Mouse (Mus musculus) splenic B cell, adult 2 months (primary cell): ENCODE measurements at regions not wholly inside any gene's neighbourhood (a gene's known extent, or its start where the extent isn't known, plus 50 kb on each side); places are given as distances from the start of the nearest gene placed in this dataset.

Experiments used
- DNase-seq: peaks from one replicate; pipeline ENCODE4 v3.0.0-alpha.2; 2011; ENCODE audit warnings: low read depth, low spot score
- H3K27me3 ChIP-seq: 2 replicates; pipeline ENCODE4 v1.6.1; 2012; ENCODE audit warnings: mild to moderate bottlenecking, low read length, moderate library complexity, mixed read lengths; ENCODE audit not compliant: control insufficient read depth, poor library complexity, insufficient read depth, severe bottlenecking
- H3K36me3 ChIP-seq: 2 replicates; pipeline ENCODE4 v1.6.1; 2012; ENCODE audit warnings: mild to moderate bottlenecking, low read length, moderate library complexity, mixed read lengths; ENCODE audit not compliant: control insufficient read depth, poor library complexity, insufficient read depth, severe bottlenecking

DNA sequence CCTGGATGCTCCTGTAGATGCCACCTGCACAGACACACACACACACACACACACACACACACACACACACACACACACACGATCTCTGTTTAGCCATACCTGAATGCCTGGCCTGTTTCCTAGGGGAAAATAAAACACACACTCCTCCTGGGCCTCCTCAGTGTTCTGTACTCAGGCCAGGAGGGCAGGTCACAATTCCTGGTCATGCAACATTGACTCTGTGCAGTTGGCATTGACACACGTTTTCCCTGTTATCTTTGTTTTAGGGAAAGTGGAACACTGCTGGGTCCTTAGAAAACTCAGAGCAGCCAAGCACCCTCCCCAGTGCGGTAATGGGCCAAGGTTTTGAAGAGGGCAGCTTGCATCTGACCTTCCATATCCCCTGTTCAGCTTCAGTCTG, 246.7 kb downstream of the H2al1j start:
- Histone ChIP-seq H3K36me3 (no peaks in the 10 kb centered on the region), H3K27me3 (no peaks in the 10 kb centered on the region)
- DNase-seq: no peak

DNA sequence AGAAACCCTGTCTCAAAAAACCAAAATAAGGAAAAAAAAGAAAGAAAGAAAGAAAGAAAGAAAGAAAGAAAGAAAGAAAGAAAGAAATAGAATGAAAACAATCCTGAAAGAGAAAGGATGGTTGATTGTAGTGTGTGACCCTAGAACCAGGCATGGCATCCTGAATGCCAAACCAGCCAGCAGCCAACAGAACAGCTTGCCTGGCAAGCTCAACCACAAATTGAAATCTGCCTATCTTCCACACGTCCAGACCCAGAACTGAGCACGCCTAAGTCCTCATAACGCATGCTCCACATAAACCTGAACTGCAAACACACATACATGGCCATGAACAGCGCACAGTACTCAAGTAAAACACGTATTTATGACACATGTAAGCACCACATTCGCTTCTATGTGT, 247.9 kb downstream of the H2al1j start:
- no peaks in the 10 kb centered on the region for H3K27me3 ChIP-seq
- DNase-seq: no peak

DNA sequence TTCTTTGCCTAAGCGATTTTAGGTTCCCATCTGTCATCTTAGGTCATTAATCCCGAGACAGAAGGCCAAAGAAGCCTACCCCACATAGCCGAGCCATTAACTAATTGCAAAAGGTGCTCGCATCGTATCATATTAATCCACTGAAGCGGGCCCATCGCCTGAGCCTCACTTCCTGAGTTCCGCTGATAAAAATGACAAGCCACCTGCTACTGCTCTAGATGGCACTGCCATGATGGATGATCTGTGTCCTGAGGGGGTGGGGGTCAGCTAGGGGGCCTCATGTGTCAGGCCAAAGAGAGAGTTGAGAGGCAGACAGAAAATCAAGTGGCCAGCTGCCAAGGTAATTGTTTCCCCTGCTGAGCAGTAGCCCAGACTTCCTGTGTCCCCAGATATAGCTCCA, 248.7 kb downstream of the H2al1j start:
- no peaks in the 10 kb centered on the region for H3K27me3 ChIP-seq
- no peak for DNase-seq

More for the DNA sequence above, 247.9 kb downstream of the H2al1j start:
- H3K36me3 ChIP-seq: no peaks in the 10 kb centered on the region

DNA sequence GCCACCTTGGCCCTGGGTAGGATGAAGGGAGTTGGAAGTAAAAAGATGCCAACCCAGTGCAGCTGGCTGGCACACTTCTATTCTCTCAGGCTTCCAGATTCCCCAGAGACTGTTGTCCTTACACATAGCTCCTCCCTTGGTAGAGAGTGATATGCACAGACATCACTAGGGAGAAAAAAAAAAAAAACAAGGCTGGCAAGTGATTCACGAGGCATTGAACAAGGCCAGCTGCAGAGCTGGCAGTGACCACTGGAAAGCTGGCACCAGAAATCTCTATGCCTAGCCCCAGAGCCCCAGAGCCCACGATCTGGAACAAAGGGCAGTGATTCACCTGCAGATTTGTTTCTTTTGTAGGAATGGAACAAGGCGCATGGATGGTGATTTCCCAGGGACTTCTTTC, 249.7 kb downstream of the H2al1j start:
- Histone ChIP-seq H3K36me3 (no peaks in the 10 kb centered on the region), H3K27me3 (no peaks in the 10 kb centered on the region)
- DNase-seq: no peak

More for the DNA sequence above, 248.7 kb downstream of the H2al1j start:
- H3K36me3 ChIP-seq: no peaks in the 10 kb centered on the region

DNA sequence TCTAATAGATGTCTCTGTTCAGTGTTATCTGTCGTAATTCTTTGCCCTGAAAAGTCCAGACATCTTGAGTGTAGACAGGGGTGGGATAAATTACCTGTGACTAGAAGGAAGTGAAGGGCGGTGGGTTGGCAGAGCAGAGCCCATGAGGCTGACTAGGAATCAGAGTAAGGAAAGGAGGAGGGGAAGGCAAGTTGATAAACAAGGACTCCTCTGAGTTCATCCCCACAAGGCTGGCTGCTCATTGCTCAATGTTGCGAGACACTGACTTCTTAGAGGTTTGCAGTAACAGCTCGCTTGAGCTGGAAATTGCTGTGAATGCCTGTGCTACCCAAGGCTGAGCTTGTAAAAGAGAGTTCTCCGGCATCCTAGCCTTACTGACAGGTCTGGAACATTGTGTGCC, 257.7 kb downstream of the H2al1j start:
- no peaks in the 10 kb centered on the region for H3K27me3 ChIP-seq
- DNase-seq: no peak
- H3K36me3 ChIP-seq: no peaks in the 10 kb centered on the region

DNA sequence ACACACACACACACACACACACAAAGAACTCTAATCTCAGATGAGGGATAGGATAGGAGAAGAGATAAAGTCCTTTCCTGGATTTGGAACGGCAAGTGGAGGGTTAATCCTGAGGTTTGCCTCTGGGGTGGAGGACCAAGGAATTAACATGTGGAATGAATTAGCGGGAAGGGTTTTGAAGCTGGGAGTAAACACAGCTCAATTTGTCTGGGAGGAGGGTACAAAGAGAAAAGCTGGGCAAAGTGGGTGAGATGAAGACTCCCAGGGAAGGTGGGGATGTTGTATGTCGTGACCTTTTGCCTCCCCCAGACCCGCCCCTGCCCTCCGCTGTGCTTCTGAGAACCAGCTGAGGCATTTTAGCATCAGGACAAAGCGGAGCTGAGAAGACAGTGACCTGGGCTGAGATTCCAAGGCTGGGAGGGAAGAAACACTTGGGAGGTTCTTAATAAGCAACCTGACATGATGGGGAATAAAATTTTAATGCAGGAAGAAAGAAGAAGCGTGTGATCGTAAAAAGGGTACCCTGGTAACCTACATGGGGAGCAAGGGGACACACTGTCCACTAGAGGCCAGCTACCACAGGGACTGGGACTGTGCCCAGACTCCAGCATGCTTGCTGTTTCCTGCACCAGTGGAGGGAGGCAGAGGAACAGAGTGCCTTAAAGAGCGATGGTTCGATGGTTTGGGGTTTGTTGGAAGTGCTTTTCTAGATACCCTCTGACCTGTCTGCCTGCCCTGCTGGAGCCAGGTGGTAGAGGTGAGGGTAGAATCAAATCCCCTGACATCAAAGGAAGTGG, 264.0 kb downstream of the H2al1j start:
- no peak for DNase-seq
- Histone ChIP-seq H3K36me3 (no peaks in the 10 kb centered on the region), H3K27me3 (no peaks in the 10 kb centered on the region)

DNA sequence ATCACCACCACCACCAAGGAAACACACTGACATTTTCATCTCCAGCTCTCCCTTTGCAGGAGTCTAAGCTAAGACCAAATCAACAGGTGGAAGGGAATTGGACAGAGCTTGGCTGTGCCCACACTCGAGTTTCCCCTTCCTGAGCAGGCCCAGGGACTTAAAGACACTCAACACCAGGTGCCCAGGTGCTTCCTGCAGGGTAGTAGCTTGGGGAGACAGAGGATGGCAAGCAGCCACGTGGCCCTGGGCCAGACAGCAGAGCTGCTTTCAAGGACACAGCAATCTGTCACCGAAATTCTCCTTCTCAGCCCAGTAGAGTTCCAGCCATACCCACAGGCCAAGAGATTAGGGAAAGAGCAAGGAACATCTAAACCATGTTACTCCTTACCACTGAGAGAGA, 266.9 kb downstream of the H2al1j start:
- DNase-seq: no peak
- no peaks in the 10 kb centered on the region for H3K27me3 ChIP-seq
- H3K36me3 ChIP-seq: no peaks in the 10 kb centered on the region

DNA sequence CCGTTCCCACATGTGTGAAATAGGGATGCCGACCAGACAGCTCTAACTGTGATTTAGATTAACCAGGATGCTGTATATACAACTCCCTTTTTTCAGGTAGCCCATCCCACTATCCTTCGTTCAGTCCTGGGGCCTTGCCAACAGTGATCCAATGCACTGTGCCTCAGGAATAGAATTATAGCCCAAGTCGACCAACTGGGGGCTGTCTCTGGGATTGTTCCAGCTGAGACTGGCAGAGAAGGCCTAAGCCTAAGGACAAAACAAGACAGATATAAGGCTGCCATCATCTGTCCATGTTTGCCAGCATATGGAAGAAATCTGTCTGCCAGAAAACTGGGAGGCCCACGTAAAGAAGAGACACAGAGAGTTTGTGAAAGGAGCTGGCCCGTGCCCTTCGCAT, 269.9 kb downstream of the H2al1j start:
- Histone ChIP-seq H3K27me3 (no peaks in the 10 kb centered on the region), H3K36me3 (no peaks in the 10 kb centered on the region)
- no peak for DNase-seq

DNA sequence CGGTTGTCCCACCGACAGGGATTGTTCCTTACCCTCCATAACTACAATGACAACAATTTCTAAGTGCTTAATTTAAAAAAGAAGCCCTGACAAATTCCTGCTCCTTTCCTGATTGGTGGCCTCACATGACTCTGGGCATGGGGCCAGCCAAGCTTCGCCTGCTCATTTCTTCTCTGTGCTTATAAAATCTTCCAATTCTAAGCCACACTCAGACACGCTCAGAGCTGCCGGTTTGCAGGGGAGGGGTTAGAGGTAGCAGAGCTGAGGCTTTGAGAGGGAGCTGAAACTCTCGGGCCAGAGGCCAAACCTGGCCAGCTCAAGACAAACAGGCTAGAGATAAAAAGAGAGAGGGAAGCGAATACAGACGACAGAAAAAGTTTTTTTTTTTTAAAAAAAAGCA, 286.6 kb downstream of the H2al1j start:
- no peaks in the 10 kb centered on the region for H3K36me3 ChIP-seq
- no peaks in the 10 kb centered on the region for H3K27me3 ChIP-seq
- DNase-seq: no peak

DNA sequence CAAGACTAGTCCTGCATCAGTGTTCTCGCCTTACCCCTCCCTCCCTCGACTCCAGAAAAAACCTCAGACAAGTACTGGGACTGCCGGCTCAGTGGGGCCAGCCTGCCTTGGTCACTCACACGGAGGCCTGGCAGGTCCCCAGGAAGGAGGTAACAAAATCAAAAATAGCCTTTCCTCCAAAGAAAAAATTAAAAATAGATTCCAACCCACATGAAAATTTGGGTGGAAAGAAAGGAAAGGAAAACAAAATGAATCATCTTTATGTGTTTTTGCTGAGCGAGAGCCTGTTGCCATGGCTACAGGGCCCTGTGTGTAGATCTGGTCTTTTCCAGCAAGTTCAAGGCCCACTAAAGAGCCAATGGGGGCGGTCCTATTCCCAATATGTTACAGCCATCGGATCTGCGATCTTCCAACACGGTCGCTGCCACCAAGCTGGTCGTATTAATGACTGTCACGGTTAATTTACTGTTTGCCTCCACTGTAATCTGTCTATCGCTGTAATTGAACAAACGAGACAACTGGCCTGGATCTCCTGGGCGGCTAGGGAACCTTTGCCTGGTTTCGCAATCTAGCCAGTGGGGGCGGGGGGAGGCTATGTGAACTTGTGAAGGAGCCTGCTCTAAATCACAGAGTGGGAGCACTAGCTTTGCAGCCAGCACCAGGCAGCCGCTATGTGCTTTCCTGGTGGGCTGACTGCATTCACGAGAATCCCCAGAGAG, 293.6 kb downstream of the H2al1j start:
- H3K36me3 ChIP-seq: no peaks in the 10 kb centered on the region
- no peaks in the 10 kb centered on the region for H3K27me3 ChIP-seq
- DNase-seq: no peak

DNA sequence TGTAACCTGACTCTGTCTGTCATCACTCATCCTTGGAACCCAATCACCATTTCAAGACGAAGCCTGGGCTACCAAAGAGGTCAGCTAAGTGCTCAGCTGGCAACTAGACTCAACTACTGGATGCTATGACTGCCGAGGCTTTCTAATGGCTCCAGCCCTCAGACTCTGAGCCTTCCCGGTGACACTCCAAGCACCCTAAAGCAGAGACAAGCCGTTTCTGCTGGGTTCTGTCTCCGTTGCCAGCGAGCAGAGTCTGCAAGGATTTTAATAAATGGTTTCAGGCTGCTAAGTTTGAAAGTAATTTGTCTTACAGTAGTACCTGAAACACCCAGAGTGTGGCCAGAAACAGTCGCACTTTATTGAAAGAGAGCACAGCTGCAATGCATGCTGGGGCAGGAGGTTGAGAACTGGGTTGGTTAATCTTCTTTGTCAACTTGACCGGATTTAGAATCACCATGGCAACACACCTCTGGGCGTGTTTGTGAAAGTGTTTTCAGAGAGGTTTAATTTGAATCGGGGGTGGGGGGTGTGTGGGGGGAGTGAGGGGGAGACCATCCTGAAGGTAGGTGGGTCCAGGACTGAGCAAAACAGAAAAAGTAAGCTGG, 298.8 kb downstream of the H2al1j start:
- H3K27me3 ChIP-seq: no peaks in the 10 kb centered on the region
- H3K36me3 ChIP-seq: no peaks in the 10 kb centered on the region
- DNase-seq: no peak

DNA sequence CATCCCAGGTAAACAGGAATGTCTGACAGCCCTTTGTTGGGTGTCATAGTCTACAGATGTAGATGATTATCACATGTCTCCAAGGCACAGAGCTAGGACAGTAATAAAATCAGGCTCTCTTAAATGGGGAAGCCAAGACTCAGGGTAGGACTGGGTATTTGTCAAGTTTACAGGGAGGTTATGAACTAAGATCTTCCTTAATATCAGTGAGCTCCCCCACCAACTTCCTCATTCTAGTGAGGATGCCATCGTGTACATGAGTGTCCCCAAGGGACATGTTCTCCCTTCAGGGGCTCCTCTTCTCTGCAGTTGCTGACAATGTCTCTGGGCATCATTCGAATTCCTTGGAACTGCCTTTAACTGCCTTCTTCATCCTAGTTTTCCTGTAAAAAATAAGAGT, 301.7 kb downstream of the H2al1j start:
- Histone ChIP-seq H3K36me3 (no peaks in the 10 kb centered on the region), H3K27me3 (no peaks in the 10 kb centered on the region)
- no peak for DNase-seq

DNA sequence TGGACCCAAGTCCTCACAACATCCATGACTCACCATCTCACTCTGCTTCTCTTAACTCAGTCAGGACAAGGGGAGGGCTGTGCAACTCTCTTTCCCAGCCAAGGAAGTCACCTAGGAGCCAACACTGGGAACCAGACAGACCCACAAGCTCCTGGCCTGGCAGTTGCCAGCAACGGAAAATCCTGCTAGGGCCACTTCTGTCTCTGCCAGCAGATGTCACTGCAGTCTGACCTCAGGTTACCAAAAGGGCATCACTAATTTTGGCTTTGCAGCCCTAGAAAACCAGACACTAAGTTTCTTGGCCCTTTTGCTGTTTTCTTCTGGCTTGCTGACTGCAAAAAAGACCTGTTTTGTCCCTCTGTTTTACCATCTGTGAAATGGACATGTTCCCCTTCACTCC, 302.3 kb downstream of the H2al1j start:
- H3K27me3 ChIP-seq: no peaks in the 10 kb centered on the region
- peak; percentile 64 for DNase-seq
- no peaks in the 10 kb centered on the region for H3K36me3 ChIP-seq

DNA sequence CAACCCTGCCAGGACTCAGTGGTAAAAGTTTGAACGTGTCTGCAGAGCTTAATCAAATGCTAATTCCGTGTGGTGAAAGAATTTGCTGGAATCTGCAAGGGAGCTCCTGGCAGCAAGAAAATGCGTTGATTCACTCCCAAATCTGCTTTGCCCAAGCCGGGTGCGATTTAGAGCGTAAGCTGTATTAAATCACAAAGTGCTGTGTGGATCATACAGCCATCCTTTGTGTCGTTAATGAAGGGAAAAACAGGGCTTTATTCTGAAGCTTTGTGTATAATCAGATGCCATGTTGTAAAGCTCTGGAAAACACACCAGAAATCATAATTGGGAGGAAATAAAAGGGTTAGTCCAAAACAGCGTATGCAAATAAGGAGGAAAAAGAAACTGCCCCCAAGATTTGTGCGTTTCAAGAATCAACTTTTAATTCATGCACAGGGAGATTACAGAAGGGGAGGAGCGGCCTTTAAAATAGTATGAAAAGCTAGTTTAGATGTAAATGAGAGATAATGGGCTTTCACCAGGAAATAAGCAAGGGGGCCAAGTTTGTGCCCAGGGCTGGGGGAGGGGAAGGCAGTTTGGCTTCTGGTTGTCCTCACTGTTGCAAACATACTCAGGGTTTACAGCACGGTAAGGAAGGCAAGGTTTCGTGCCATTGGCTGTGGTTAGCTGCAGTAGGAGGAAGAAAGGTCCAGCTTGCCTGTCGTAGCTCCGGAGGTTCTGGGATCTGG, 303.7 kb downstream of the H2al1j start:
- Histone ChIP-seq H3K36me3 (no peaks in the 10 kb centered on the region), H3K27me3 (no peaks in the 10 kb centered on the region)
- no peak for DNase-seq

DNA sequence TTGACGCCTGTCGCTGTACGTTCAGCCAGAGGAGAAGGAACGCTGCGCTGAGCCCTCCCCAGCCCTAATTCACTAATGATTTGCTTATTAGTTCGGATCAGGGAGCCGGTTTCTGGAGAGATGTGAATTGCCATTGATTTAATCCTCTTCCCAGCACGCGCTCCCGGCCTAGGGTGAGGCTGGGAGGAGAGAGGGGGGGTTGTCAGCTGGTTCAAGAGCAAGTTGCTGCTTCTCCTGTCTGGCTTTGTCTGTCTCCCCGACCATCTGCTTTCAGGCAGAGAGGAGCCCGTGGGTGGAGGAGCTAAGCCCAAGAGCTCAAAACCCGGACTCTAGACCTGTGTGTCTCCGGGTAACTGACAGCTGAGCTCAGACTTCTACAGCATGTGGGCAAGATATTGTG, 304.4 kb downstream of the H2al1j start:
- no peaks in the 10 kb centered on the region for H3K36me3 ChIP-seq
- no peaks in the 10 kb centered on the region for H3K27me3 ChIP-seq
- no peak for DNase-seq
